Mouse (Mus musculus): ENCODE data around the gene Mmp27. TPM values are rescaled to one million over a fixed set of nuclear protein-coding genes. Genes with fewer than 3 reads are reported as not detected.

Mmp27 gene
- not detected in 2 replicates for polyA plus RNA-seq (2014; fragmentation: Nextera tagmentation; extraction: Ambion mirVana)

DNA sequence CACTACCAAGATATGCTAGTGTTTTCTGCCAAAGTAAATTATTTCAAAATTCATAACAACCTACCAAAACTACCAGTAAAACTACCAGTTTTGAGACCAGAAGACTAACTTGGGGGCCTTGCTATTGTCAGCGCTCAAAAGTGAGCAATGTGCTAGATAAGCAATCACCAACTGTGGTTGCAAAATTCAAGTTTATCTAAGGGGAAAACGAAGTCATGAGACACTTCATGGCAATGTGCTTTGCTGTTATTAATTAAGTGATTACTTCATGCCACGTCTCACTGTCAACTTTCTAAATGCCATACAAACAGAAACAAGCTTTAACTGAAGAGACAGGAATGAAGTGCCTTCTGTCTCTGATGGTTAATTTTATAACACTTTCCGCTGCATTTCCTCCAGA is at the start of gene Mmp27:
TSS of gene Mmp27 (plus strand) at position 235 of the 400 bp plus-strand sequence.
- no peak within 1 kb of the TSS for H3K27ac ChIP-seq (ENCODE audit: low read depth)
- H3K27me3 ChIP-seq (replicated peaks; ENCODE audit: control insufficient read depth, insufficient read depth, low read length), result no peaks in the 10 kb centered on the region
- DNase-seq (ENCODE audit: low spot score), result no peak
- ATAC-seq (replicated peaks; ENCODE audit: low FRiP score, low TSS enrichment, low read depth), result no peak
- no peaks in the 10 kb centered on the region for H3K36me3 ChIP-seq (ENCODE audit: control insufficient read depth, insufficient read depth, low read length)
- 59% methylated on average over 4 of the region's 4 CpGs for WGBS
- H3K9me3 ChIP-seq (ENCODE audit: control insufficient read depth, low read length), result no peaks in the 10 kb centered on the region
- H3K4me3 ChIP-seq (ENCODE audit: low read depth, low read length), result no peak within 1 kb of the TSS
- no peak within 1 kb of the TSS for H3K9ac ChIP-seq (ENCODE audit: low read length)
- no peak within 1 kb of the TSS for H3K4me2 ChIP-seq (ENCODE audit: low read length)
- no peaks in the 10 kb centered on the region; the same call in 1 of the 2 replicates for H3K4me1 ChIP-seq (replicated peaks; ENCODE audit: control insufficient read depth, insufficient read depth, low read length)

DNA sequence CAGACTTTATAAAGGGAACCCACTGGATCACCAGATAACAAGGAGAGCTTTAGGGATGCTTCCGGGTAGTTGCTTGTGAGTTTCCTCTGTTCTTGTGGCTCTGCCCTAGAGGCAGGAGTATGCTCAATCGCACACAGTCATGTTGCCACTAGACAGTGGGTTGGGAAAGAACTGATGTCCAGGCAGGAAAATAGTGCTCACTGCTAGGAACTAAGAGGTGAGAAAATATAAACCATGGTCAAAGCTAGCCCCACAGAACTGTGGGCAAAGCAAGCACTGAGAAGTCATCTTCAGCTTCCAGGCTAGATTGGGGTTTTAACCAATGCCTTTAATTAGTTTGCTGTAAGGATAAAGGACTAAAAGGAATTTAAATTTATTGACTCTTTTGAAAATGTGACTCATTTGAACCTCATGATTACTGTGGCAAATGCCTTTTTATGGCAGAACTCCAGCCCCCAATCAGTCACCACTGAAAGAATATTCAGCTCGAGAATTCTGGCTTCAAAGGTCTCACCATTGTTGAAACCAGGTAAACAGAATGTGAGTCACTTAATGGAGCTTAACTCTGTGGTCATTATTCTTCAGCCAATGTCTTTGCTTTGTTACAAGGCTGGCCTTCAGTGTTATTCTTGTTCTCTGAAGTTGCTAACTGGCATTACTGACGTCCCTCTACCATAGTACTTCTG is 44.8 kb upstream of the Mmp27 start:
- H3K4me2 ChIP-seq (ENCODE audit: low read length), result no peak overlapping the region
- H3K27ac ChIP-seq (ENCODE audit: low read depth), result no peak overlapping the region
- H3K4me1 ChIP-seq (replicated peaks; ENCODE audit: control insufficient read depth, insufficient read depth, low read length), result no peaks in the 10 kb centered on the region
- no peaks in the 10 kb centered on the region for H3K36me3 ChIP-seq (ENCODE audit: control insufficient read depth, insufficient read depth, low read length)
- H3K9me3 ChIP-seq (ENCODE audit: control insufficient read depth, low read length), result no peaks in the 10 kb centered on the region
- 62% methylated on average over 4 of the region's 4 CpGs for WGBS
- ATAC-seq (replicated peaks; ENCODE audit: low FRiP score, low TSS enrichment, low read depth) (no peak), DNase-seq (ENCODE audit: low spot score) (no peak)
- no peak overlapping the region for H3K9ac ChIP-seq (ENCODE audit: low read length)
- H3K4me3 ChIP-seq (ENCODE audit: low read depth, low read length), result no peak overlapping the region
- H3K27me3 ChIP-seq (replicated peaks; ENCODE audit: control insufficient read depth, insufficient read depth, low read length), result no peaks in the 10 kb centered on the region

DNA sequence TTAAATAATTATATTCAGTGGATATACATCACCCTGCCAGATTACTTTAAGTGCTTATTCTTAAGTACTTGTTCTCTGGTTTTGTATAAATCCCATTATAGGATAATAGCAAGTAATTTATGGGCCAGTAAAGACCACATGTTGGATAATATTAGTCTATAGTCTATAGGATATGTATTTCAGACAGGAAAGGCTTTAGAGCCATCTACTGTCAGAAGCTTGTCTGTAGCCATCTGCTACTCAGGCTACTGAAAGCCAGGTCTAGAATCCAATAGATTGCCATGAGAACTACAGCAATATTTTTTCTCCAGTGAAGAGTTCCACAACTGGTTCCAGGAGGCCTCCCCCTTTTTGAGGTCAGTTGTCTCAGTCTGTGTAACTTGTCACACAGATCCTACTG is 28.4 kb upstream of the Mmp27 start:
- H3K36me3 ChIP-seq (ENCODE audit: control insufficient read depth, insufficient read depth, low read length), result no peaks in the 10 kb centered on the region
- H3K27ac ChIP-seq (ENCODE audit: low read depth), result no peak overlapping the region
- H3K27me3 ChIP-seq (replicated peaks; ENCODE audit: control insufficient read depth, insufficient read depth, low read length), result no peaks in the 10 kb centered on the region
- ATAC-seq (replicated peaks; ENCODE audit: low FRiP score, low TSS enrichment, low read depth) (no peak), DNase-seq (ENCODE audit: low spot score) (no peak)
- H3K4me1 ChIP-seq (replicated peaks; ENCODE audit: control insufficient read depth, insufficient read depth, low read length), result peaks cover 13% of the 10 kb centered on the region; the same call in 1 of the 2 replicates
- H3K4me3 ChIP-seq (ENCODE audit: low read depth, low read length), result no peak overlapping the region
- no peaks in the 10 kb centered on the region for H3K9me3 ChIP-seq (ENCODE audit: control insufficient read depth, low read length)
- H3K9ac ChIP-seq (ENCODE audit: low read length), result no peak overlapping the region
- no peak overlapping the region for H3K4me2 ChIP-seq (ENCODE audit: low read length)

DNA sequence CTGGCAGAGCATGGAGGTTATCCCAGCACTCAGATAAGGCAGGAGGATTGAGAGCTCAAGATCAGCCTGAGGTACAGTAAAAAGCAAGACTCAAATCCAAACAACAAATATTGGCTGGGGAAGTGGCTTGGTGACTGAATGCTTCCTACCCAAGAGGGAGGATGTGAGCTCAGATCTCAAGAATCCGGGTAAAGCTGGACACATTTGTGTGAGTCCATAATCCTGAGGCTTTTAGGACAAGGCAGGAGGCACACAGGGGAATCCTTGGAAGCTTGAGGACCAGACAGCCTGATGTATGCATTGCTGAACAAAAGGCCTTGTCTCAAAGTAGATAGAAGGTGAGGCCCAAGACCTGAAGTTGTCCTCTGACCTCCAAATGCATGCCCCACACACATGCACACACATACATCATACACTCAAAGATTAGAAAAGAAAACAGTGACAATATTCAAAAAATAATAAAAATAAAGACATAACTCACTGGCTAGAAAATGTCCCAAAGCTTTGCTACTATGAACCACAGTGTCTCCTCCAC is 26.2 kb upstream of the Mmp27 start:
- Histone ChIP-seq H3K4me3 (ENCODE audit: low read depth, low read length) (no peak overlapping the region), H3K4me1 (replicated peaks; ENCODE audit: control insufficient read depth, insufficient read depth, low read length) (peaks cover 13% of the 10 kb centered on the region; the same call in 1 of the 2 replicates), H3K27ac (ENCODE audit: low read depth) (peak overlapping the region; percentile 20; the same call in 1 of the 2 replicates), H3K27me3 (replicated peaks; ENCODE audit: control insufficient read depth, insufficient read depth, low read length) (no peaks in the 10 kb centered on the region), H3K9me3 (ENCODE audit: control insufficient read depth, low read length) (no peaks in the 10 kb centered on the region), H3K4me2 (ENCODE audit: low read length) (no peak overlapping the region), H3K36me3 (ENCODE audit: control insufficient read depth, insufficient read depth, low read length) (no peaks in the 10 kb centered on the region), H3K9ac (ENCODE audit: low read length) (no peak overlapping the region)
- no peak; the same call in 1 of the 2 replicates for ATAC-seq (replicated peaks; ENCODE audit: low FRiP score, low TSS enrichment, low read depth)
- no peak for DNase-seq (ENCODE audit: low spot score)
- WGBS, result 39% methylated on average over 1 of the region's 1 CpGs

DNA sequence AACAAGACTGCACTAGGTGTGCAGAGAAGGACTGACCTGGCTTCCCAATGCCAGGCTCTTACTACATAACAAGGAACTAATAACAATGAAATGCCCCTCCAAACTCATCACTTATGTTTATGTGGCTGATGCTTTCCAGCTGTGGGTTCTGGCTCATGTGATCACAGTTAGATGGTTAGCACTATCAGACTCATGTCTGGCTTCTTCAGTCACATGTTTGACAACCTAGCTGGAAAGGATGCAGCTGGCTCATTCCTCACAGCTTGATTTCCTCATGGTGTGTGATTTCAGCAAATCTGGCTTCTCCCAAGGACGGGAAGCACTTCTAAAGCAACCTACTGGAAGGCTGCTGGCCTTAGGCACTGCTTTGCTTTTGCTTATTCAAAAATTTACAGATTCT is 25.7 kb upstream of the Mmp27 start:
- DNase-seq (ENCODE audit: low spot score), result peak; percentile 73
- Histone ChIP-seq H3K27ac (ENCODE audit: low read depth) (peak overlapping the region; percentile 20; the same call in 1 of the 2 replicates), H3K4me1 (replicated peaks; ENCODE audit: control insufficient read depth, insufficient read depth, low read length) (peaks cover 13% of the 10 kb centered on the region; the same call in 1 of the 2 replicates), H3K9ac (ENCODE audit: low read length) (no peak overlapping the region), H3K4me2 (ENCODE audit: low read length) (no peak overlapping the region), H3K9me3 (ENCODE audit: control insufficient read depth, low read length) (no peaks in the 10 kb centered on the region), H3K36me3 (ENCODE audit: control insufficient read depth, insufficient read depth, low read length) (no peaks in the 10 kb centered on the region), H3K27me3 (replicated peaks; ENCODE audit: control insufficient read depth, insufficient read depth, low read length) (no peaks in the 10 kb centered on the region), H3K4me3 (ENCODE audit: low read depth, low read length) (no peak overlapping the region)
- peak; percentile 72; the same call in 1 of the 2 replicates for ATAC-seq (replicated peaks; ENCODE audit: low FRiP score, low TSS enrichment, low read depth)
- WGBS, result 23% methylated on average over 1 of the region's 1 CpGs

DNA sequence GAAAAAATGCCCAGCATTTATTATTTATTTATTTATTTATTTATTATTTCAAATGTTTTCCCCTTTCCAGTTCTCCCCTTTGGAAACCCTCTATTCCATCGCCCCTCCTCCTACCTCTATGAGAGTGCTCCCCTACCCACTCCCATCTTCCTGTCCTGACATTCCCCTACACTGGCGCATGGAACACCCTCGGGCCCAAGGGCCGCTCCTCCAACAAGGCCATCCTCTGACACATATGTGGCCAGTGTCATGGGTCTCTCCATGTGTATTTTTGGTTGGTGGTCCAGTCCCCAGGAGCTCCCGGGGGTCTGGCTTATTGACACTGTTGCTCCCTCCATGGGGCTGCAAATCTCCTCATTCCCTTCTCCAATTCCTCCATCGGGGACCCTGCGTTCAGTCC is 25.3 kb upstream of the Mmp27 start:
- WGBS, result 87% methylated on average over 7 of the region's 7 CpGs
- peak overlapping the region; percentile 54; the same call in 1 of the 2 replicates for H3K27ac ChIP-seq (ENCODE audit: low read depth)
- H3K9me3 ChIP-seq (ENCODE audit: control insufficient read depth, low read length), result no peaks in the 10 kb centered on the region
- no peak overlapping the region for H3K9ac ChIP-seq (ENCODE audit: low read length)
- no peaks in the 10 kb centered on the region for H3K27me3 ChIP-seq (replicated peaks; ENCODE audit: control insufficient read depth, insufficient read depth, low read length)
- no peaks in the 10 kb centered on the region for H3K36me3 ChIP-seq (ENCODE audit: control insufficient read depth, insufficient read depth, low read length)
- peaks cover 13% of the 10 kb centered on the region; the same call in 1 of the 2 replicates for H3K4me1 ChIP-seq (replicated peaks; ENCODE audit: control insufficient read depth, insufficient read depth, low read length)
- no peak overlapping the region for H3K4me2 ChIP-seq (ENCODE audit: low read length)
- DNase-seq (ENCODE audit: low spot score) (no peak), ATAC-seq (replicated peaks; ENCODE audit: low FRiP score, low TSS enrichment, low read depth) (no peak)
- H3K4me3 ChIP-seq (ENCODE audit: low read depth, low read length), result no peak overlapping the region

DNA sequence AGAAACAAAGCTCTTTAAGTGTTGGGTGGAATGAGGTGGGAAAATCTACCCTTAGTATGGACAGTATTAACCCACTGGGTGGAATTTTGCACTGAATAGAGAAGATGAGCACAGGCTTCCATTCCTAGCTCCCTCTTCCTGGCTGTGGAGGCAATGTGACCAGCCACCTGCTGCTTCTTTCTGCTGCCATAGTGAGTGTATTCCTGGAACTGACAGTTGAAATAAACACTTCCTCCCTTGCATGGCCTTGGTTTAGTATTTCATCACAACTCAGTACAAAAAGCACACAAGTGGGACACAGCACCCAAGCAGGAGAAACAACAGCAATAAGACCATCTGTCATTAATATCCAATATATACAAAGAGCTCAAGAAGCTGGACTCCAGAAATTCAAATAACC is 19.3 kb upstream of the Mmp27 start:
- no peak overlapping the region for H3K27ac ChIP-seq (ENCODE audit: low read depth)
- H3K4me1 ChIP-seq (replicated peaks; ENCODE audit: control insufficient read depth, insufficient read depth, low read length), result no peaks in the 10 kb centered on the region
- ATAC-seq (replicated peaks; ENCODE audit: low FRiP score, low TSS enrichment, low read depth), result no peak
- no peak for DNase-seq (ENCODE audit: low spot score)
- H3K4me3 ChIP-seq (ENCODE audit: low read depth, low read length), result no peak overlapping the region
- no peaks in the 10 kb centered on the region for H3K27me3 ChIP-seq (replicated peaks; ENCODE audit: control insufficient read depth, insufficient read depth, low read length)
- no peaks in the 10 kb centered on the region for H3K36me3 ChIP-seq (ENCODE audit: control insufficient read depth, insufficient read depth, low read length)
- no peak overlapping the region for H3K9ac ChIP-seq (ENCODE audit: low read length)
- no peak overlapping the region for H3K4me2 ChIP-seq (ENCODE audit: low read length)
- no peaks in the 10 kb centered on the region for H3K9me3 ChIP-seq (ENCODE audit: control insufficient read depth, low read length)

DNA sequence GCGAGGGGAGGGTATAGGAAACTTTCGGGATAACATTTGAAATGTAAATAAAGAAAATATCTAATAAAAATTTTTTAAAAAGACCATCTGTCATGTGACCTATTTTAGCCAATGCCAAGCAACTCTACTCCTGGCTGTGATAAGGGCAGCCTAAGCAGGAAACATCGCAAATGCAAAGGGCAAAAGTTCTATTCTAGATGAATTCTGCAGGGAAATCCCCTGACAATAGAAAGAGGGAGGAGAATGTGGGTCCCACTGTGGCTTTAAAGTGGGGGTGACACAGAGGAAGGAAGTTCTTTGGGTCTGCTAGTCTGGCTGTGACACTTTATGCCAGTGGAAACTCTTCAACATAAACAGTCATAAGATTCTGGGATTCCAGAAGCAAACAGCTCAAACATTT is 17.7 kb upstream of the Mmp27 start:
- no peaks in the 10 kb centered on the region for H3K9me3 ChIP-seq (ENCODE audit: control insufficient read depth, low read length)
- 0 out of 2 replicates have a peak, but pooled peaks cover under 1% of the 10 kb centered on the region for H3K4me1 ChIP-seq (replicated peaks; ENCODE audit: control insufficient read depth, insufficient read depth, low read length)
- H3K36me3 ChIP-seq (ENCODE audit: control insufficient read depth, insufficient read depth, low read length), result no peaks in the 10 kb centered on the region
- no peak overlapping the region for H3K4me3 ChIP-seq (ENCODE audit: low read depth, low read length)
- WGBS, result 83% methylated on average over 3 of the region's 3 CpGs
- H3K27ac ChIP-seq (ENCODE audit: low read depth), result no peak overlapping the region
- no peak overlapping the region for H3K4me2 ChIP-seq (ENCODE audit: low read length)
- H3K27me3 ChIP-seq (replicated peaks; ENCODE audit: control insufficient read depth, insufficient read depth, low read length), result no peaks in the 10 kb centered on the region
- ATAC-seq (replicated peaks; ENCODE audit: low FRiP score, low TSS enrichment, low read depth) (no peak), DNase-seq (ENCODE audit: low spot score) (no peak)
- H3K9ac ChIP-seq (ENCODE audit: low read length), result no peak overlapping the region

DNA sequence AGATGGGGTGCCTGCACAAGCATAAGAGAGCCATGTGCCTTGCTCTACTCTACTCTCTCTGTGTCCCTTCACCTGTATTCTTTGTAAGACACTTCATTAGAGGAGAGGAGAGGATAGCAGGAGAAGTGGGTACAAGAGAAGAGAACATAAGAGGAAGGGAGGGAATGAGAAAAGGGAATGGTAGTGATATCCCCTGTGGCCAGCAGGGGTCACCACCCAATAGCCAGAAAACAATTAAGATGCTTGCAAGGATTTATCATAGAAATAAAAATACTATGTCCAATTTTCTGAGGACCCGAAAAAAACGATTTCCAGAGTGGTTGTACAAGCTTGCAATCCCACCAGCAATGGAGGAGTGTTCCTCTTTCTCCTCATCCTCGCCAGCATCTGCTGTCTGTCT is 16.8 kb upstream of the Mmp27 start:
- no peak for DNase-seq (ENCODE audit: low spot score)
- Histone ChIP-seq H3K4me3 (ENCODE audit: low read depth, low read length) (no peak overlapping the region), H3K27ac (ENCODE audit: low read depth) (no peak overlapping the region), H3K4me2 (ENCODE audit: low read length) (no peak overlapping the region), H3K9me3 (ENCODE audit: control insufficient read depth, low read length) (no peaks in the 10 kb centered on the region), H3K9ac (ENCODE audit: low read length) (no peak overlapping the region), H3K4me1 (replicated peaks; ENCODE audit: control insufficient read depth, insufficient read depth, low read length) (0 out of 2 replicates have a peak, but pooled peaks cover 3% of the 10 kb centered on the region), H3K27me3 (replicated peaks; ENCODE audit: control insufficient read depth, insufficient read depth, low read length) (no peaks in the 10 kb centered on the region), H3K36me3 (ENCODE audit: control insufficient read depth, insufficient read depth, low read length) (no peaks in the 10 kb centered on the region)
- WGBS, result 45% methylated on average over 3 of the region's 3 CpGs
- ATAC-seq (replicated peaks; ENCODE audit: low FRiP score, low TSS enrichment, low read depth), result no peak

All from intestine, embryonic 14.5 days (tissue).